Mouse (Mus musculus) 3134 (cell line): ENCODE results near the gene Cdkal1.

ENCODE experiments used
- DNase-seq: peaks from one replicate; pipeline ENCODE4 v3.0.0-alpha.2; 2011; ENCODE audit warnings: low spot score; ENCODE audit not compliant: insufficient read length; ENCODE audit errors: extremely low read depth

The Cdkal1 gene

DNA sequence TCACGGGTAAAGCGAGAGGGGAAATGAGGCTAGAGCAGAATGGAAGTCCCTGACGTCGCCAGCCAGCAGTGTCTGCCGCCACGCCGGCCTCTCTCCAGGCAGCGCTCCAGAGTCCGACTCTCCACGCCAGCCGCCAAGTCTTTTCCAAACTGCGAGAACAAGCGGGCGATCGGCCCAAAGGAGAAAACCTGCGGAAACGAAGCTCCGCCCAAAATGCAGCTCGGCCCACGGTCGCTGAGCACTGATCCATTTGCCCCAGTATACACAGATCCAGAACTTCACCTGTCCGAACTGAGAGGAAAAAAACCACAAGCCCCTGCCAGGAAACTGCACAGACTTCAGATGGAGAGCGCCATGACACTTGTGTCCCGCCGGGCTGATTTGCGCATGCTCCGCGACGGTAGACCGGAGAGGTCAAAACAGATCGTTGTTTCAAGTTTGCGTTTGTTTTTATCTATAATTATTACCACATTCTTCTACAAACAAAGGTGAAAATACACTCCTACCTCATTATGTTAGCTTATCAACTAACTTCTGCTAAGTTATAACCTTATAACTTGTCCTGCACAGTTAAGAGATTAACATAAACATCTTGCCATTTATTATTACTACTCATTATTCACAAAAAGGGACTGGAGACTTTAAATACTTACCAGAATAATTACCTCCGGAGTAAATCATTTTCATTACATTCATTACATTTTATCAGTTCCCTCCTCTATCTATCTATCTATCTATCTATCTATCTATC is at the start of gene Cdkal1:
TSS of gene Cdkal1 (minus strand) at position 394 of the 751 bp plus-strand sequence.
- peak; percentile 86 for DNase-seq

DNA sequence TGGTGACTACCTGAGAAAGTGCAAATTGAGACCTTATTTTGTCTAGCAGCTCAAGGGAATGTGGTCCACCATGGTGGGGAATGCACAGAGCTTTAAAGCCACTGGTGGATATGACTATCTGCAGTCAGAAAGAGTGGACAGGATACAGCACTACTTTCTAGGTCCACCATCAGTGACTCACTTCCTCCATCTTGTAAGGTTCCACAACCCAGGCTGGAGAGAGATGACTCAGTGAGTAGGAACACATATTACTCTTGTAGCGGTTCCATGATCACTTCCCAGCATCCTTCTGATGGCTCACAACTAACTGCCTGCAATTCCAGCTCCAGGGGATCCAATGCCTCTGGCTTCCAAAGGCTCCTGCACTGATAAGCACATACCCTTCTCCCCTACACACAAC is 47.9 kb upstream of the Cdkal1 start:
- DNase-seq, result peak; percentile 41

DNA sequence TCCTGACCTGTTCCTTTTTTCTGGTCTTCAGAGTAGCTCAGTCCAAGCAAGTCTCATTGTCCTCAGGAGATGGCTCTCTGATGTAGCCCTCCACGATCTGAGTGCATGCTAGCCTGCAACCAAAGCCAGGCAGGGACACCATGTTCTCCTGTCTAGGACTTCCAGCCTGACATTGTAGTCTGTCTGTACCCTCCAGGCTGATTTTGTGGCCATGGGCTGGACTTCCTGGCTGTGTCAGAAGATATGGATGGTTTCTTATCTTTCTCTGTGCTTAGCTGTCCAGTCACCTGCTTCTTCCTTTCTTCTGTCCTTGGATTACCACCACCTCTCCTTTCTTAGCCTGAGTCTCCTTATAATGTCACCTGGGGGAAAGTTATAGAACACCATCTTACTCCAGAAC is 47.2 kb upstream of the Cdkal1 start:
- no peak for DNase-seq

- no peak for DNase-seq
Measured at GRCm38 (mm10) chr13:29901641-29902040, 46.2 kb upstream of the Cdkal1 start.

GRCm38 (mm10) chr13:29866780-29867179 is 11.3 kb upstream of the Cdkal1 start:
- no peak for DNase-seq

GRCm38 (mm10) chr13:29864331-29864730 is 8.9 kb upstream of the Cdkal1 start:
- DNase-seq, result no peak

DNA sequence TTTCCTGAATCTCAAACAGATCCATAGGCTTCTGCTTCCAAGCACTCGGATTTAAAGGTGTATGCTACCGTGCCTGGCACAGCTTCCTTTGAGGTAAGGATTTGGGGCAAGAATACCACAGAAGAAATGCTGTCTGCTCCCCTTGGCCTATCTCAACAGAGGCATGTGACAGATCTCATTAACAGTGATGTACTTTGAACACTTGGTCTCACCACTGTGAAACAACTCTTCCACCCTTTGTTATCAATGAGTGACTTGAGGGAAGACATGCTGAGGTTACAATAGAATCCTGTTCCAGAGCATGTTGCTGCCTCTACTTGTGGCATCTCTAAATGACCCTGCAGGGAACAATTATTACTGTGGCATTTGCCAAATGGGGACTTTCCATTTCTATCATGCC is 4.6 kb upstream of the Cdkal1 start:
- DNase-seq, result no peak

GRCm38 (mm10) chr13:29857436-29857835 is 2.0 kb upstream of the Cdkal1 start:
- DNase-seq, result peak; percentile 28

DNA sequence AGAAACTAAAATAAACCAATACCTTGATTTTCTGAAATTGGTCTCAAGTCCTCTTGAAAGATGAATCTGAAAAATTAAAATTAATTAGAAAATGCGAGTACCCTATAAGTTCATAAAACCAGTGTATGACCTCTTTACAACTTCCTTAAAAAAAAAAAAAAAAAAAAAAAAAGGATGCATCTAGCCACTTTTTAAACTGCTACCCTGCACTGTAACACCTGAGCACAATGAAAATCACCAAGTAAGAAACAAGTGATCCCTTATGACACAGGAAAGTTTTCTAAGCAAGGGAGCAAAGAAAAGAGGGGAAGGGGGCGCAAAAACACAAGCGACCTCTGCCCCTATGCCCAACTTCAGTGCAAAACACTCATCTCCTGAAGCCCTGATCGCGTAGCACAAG is 598 bp downstream of the Cdkal1 start:
- no peak for DNase-seq

- no peak for DNase-seq
Measured at GRCm38 (mm10) chr13:29838409-29839047, 16.9 kb downstream of the Cdkal1 start.

GRCm38 (mm10) chr13:29835170-29835569 is 20.3 kb downstream of the Cdkal1 start:
- no peak for DNase-seq

DNA sequence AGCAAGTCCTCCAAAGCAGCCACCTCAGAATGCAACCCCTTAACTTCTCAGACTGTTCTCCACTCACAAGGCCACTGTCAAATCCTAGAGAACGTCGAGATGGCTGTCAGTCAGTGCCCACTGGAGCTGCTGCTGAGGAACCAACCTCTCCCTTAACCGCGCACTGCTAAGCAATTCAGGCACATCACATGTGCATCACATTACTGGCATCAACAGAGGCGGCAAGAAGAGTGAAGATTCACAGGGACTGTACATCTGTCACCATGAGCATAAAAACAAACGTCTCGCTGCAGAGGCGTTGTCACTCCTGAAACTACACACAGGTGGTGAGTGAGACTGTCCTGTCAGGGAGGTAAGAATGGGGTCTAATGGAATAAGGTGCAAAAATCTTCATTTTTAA is 21.7 kb downstream of the Cdkal1 start:
- no peak for DNase-seq

DNA sequence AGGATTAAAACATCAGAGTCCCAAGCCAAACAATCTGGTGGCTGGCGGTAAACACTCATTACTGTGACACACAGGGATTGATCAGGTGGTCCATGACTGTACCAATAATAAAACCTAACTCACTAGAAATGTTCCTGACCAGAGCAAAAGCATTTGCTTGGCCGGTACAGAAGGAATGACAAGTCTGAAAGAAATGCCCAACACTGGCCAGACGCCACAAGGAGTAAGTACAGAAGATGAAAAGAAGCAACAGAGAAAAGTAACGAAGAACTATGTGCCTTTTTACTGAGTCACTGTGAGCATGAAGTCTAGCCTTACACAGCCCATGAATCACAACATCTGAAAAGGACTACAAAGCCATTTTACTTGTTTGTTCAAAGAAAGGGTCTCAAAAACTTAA is 24.3 kb downstream of the Cdkal1 start:
- DNase-seq, result peak; percentile 71

DNA sequence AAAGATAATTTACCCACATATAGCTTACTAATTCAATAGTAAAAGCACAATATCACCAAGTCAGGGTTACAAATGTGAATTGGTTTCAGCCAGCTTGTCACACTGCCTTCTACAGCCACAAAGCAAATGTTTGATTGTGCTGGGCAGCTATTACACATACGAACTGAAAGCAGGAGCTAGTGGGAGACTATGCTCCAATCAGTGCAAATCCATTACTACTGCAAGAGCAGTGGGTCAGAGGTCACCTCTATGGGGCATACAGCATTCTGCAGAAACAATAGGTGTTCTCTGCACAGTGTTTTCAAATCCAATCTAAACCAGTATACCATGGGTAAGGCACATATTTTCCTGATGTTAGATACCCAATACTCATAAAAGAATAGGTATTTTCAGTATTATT is 27.4 kb downstream of the Cdkal1 start:
- no peak for DNase-seq

- DNase-seq, result no peak
Measured at GRCm38 (mm10) chr13:29826469-29826868, 29.0 kb downstream of the Cdkal1 start.

- DNase-seq, result no peak
Measured at GRCm38 (mm10) chr13:29826041-29826440, 29.4 kb downstream of the Cdkal1 start.

DNA sequence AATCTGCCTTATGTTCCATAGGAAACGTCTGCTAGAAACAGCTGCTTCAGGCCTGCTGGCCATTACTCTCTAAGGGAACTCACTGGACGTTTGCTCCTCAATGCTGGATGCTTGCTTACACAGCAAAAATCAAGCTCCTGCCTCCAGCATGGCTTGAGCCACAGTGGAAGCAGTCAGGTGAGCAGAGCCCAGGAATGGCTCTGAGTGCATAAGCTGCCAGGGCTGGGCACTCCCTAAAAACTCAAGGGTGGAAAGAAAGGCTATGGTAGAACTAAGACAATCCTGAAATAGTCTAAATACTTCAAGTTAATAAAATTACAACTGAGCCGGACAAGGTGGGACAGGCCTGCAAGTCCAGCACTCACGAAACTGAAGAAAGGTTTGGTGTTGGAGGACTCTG is 30.7 kb downstream of the Cdkal1 start:
- no peak for DNase-seq

DNA sequence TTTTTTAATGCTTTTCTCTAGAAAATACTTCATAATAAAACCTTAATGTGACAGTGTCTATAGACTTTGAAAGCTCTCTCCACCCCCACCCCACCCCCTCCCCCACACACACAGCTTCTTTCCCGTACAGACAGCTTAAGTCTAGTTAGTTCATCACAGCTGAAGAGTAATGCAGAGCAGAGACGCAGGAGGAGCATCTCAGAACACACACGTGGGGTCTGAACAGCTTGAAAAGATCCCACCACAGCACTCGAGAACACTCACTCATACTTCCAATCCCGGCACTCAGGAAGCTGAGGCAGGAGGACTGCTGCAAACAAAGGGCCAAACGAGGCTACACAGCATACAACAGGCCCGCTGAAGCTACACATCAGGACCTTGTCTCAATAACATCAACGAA is 31.1 kb downstream of the Cdkal1 start:
- DNase-seq, result no peak

DNA sequence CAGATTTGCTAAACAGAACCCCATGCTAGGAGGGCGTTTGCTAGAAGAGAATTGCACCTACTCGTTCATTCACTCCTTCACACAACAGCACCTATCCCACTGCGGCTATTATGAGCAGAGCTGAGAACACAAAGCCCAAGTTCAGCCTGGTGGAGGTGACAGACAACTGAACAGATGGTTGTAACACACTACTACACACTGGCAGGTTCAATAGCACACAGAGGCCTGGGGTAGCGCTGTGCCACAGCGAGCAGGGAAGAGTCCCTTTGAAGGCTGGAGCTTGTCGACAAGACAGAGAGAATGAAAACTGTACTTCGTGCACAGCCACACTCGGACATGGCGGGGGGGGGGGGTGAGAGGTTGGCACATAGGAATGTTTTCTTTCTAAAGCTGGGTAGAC is 31.6 kb downstream of the Cdkal1 start:
- DNase-seq, result no peak

DNA sequence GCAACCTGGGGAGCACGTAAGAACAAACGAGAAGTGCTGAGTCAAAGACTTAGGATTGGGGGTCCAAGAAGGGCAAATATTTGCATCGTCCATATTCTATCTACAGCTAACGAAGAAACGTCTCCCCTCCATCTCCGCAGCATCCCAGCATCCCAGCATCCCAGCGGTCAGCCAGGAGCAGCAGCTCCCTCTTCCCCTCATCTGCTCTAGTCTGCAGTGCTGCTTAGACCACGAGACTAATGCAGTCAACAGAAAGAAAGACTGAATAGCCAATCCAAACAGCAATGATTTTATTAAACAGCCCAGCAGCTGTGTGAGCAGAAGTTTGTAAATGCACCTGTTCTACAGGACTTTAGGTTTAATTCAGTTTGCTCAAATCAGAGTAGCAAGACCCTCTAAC is 32.0 kb downstream of the Cdkal1 start:
- DNase-seq, result no peak

- no peak for DNase-seq
Measured at GRCm38 (mm10) chr13:29819910-29820583, 35.4 kb downstream of the Cdkal1 start.

GRCm38 (mm10) chr13:29819147-29819546 is 36.3 kb downstream of the Cdkal1 start:
- no peak for DNase-seq
